ENCODE assay signal across 13 mouse cellular contexts in genomic region chr12:76311951-76312350, GRCm38 (mm10). TPM values are rescaled to one million over a fixed set of nuclear protein-coding genes. Genes with fewer than 3 reads are reported as not detected.
A peak's percentile ranks its signal among the peaks of the same experiment; 100 is the strongest.
DNase-seq lines count a peak whose midpoint lies in the region; ATAC-seq lines count a peak whose summit lies in the region.
"Had no signal": no experiment of that assay in that cellular context is flagged by ENCODE, and none has a peak within 500 bp of the region (broad histone marks: within the 10 kb centered on the region; RNA-seq: fewer than 3 reads in every experiment).

No protein-coding gene starts in this region.

- no peak overlapping the region for H3K4me2 ChIP-seq in lung, embryonic 15.5 days

- peak overlapping the region; percentile 80 for H3K27ac ChIP-seq in heart, embryonic 10.5 days
- peak overlapping the region; percentile 5; the same call in 1 of the 2 replicates for H3K27ac ChIP-seq in lung, embryonic 15.5 days
- H3K27ac ChIP-seq: hindbrain, postnatal 0 days; kidney, postnatal 0 days had no signal

- H3K36me3 ChIP-seq in heart, embryonic 10.5 days: peaks cover 54% of the 10 kb centered on the region
- peaks cover 25% of the 10 kb centered on the region for H3K36me3 ChIP-seq in lung, embryonic 15.5 days

- 80% methylated on average over 8 of the region's 8 CpGs for whole genome bisulfite sequencing in heart, embryonic 10.5 days
- WGBS in lung, embryonic 15.5 days: 72% methylated on average over 8 of the region's 8 CpGs

- DNase-seq in heart, embryonic 10.5 days (ENCODE audit: low spot score): no peak
- DNase-seq in heart, postnatal 14 days: no peak
- DNase-seq in lung, postnatal 25 days (ENCODE audit: low spot score): no peak
- peak; percentile 41 for DNase-seq in induced T-regulatory cell, adult 2 months (ENCODE audit: low read depth)
- DNase-seq in left cerebral cortex, postnatal 10 days (ENCODE audit: extremely low spot score in 1 of 2, low spot score in 2 of 2): no peak
- DNase-seq in c-Kit-positive CD71-positive TER-119-positive erythroid progenitor cells, embryonic 14.5 days (ENCODE audit: low spot score): no peak
- DNase-seq: cerebellum, adult 2 months; right cerebral cortex, adult 18-20 months had no signal

- no peak overlapping the region for H3K4me3 ChIP-seq in heart, embryonic 10.5 days
- H3K4me3 ChIP-seq in lung, embryonic 15.5 days: no peak overlapping the region

- H3K4me1 ChIP-seq in heart, embryonic 10.5 days: peaks cover 49% of the 10 kb centered on the region
- H3K4me1 ChIP-seq in lung, embryonic 15.5 days: peaks cover 23% of the 10 kb centered on the region

- no peak overlapping the region for H3K9ac ChIP-seq in lung, embryonic 15.5 days

- no peaks in the 10 kb centered on the region for H3K27me3 ChIP-seq in heart, embryonic 10.5 days (ENCODE audit: insufficient read depth, poor library complexity, severe bottlenecking)
- H3K27me3 ChIP-seq in lung, embryonic 15.5 days: no peaks in the 10 kb centered on the region

- no peak for ATAC-seq in lung, embryonic 15.5 days (ENCODE audit: borderline replicate concordance, extremely low read depth, low FRiP score, low TSS enrichment)
- ATAC-seq in neutrophil, adult 5-6 weeks (ENCODE audit: extremely low read depth, insufficient number of reproducible peaks, low FRiP score, poor library complexity, severe bottlenecking): peak; percentile 78
- ATAC-seq: forebrain, embryonic 16.5 days; hindbrain, postnatal 0 days had no signal

- intact Hi-C loops in heart, postnatal 14 days (cut with DNase I): no loop called here
- intact Hi-C loops in left cerebral cortex, postnatal 10 days (cut with DNase I): no loop called here

- H3K9me3 ChIP-seq in heart, embryonic 10.5 days: no peaks in the 10 kb centered on the region
- no peaks in the 10 kb centered on the region for H3K9me3 ChIP-seq in lung, embryonic 15.5 days

RNA-seq across cellular contexts. Expression of gene Akap5, which starts 12.7 kb away (rescaled TPM):
- polyA plus RNA-seq in heart, embryonic 10.5 days (2016; fragmentation: Nextera tagmentation; extraction: Ambion mirVana): 9.5 and 12.3 TPM in 2 replicates
- 1 to 10 TPM; 2.2 to 3.5 TPM for total RNA-seq in heart, postnatal 14 days (2021)
- 23.3 and 28.7 TPM in 2 replicates for polyA plus RNA-seq in lung, embryonic 15.5 days (2015; fragmentation: Nextera tagmentation; extraction: Ambion mirVana)
- 0.98 and 1.0 TPM in 2 replicates for total RNA-seq in neutrophil, adult 5-6 weeks (2017)
- 10 to 100 TPM; 77.9 to 81.6 TPM for total RNA-seq in left cerebral cortex, postnatal 10 days (2021)

RNA-seq across cellular contexts. Expression of gene Mthfd1, which starts 56.9 kb away (rescaled TPM):
- 65.1 and 80.8 TPM in 2 replicates for polyA plus RNA-seq in heart, embryonic 10.5 days (2016; fragmentation: Nextera tagmentation; extraction: Ambion mirVana)
- total RNA-seq in heart, postnatal 14 days (2021): 10 to 100 TPM; 29.4 to 29.7 TPM
- 97.4 and 99.8 TPM in 2 replicates for polyA plus RNA-seq in lung, embryonic 15.5 days (2015; fragmentation: Nextera tagmentation; extraction: Ambion mirVana)
- total RNA-seq in neutrophil, adult 5-6 weeks (2017): 18.7 and 20.3 TPM in 2 replicates
- total RNA-seq in left cerebral cortex, postnatal 10 days (2021): 10 to 100 TPM; 34.1 to 36.9 TPM

RNA-seq across cellular contexts. Expression of gene Zbtb25, which starts 57.5 kb away (rescaled TPM):
- 12.7 and 16.8 TPM in 2 replicates for polyA plus RNA-seq in heart, embryonic 10.5 days (2016; fragmentation: Nextera tagmentation; extraction: Ambion mirVana)
- 1 to 10 TPM; 7.5 to 8.3 TPM for total RNA-seq in heart, postnatal 14 days (2021)
- polyA plus RNA-seq in lung, embryonic 15.5 days (2015; fragmentation: Nextera tagmentation; extraction: Ambion mirVana): 15.8 and 16.7 TPM in 2 replicates
- total RNA-seq in neutrophil, adult 5-6 weeks (2017): 10.1 and 13.8 TPM in 2 replicates
- total RNA-seq in left cerebral cortex, postnatal 10 days (2021): 10 to 100 TPM; 17.2 to 18.0 TPM

RNA-seq across cellular contexts. Expression of gene Zbtb1, which starts 58.1 kb away (rescaled TPM):
- polyA plus RNA-seq in heart, embryonic 10.5 days (2016; fragmentation: Nextera tagmentation; extraction: Ambion mirVana): 8.9 and 10.2 TPM in 2 replicates
- total RNA-seq in heart, postnatal 14 days (2021): 1 to 10 TPM; 5.0 to 5.2 TPM
- polyA plus RNA-seq in lung, embryonic 15.5 days (2015; fragmentation: Nextera tagmentation; extraction: Ambion mirVana): 9.6 and 10.8 TPM in 2 replicates
- total RNA-seq in neutrophil, adult 5-6 weeks (2017): 17.7 and 20.1 TPM in 2 replicates
- 1 to 10 TPM; 4.1 TPM for total RNA-seq in left cerebral cortex, postnatal 10 days (2021)

Comparison
In these comparisons a context has a peak if more than half of its experiments do, and no peak if none do; other contexts are left out.
1. RNA of gene Akap5, which starts 12.7 kb away (total RNA-seq): 77.9 to 81.6 TPM in left cerebral cortex, postnatal 10 days; 2.2 to 3.5 TPM in heart, postnatal 14 days and 0.98 to 1.0 TPM in neutrophil, adult 5-6 weeks; every median in the first group is over 10 times any median in the second.